Mouse (Mus musculus): ENCODE data around the gene Nmur1.

The Nmur1 gene

DNA sequence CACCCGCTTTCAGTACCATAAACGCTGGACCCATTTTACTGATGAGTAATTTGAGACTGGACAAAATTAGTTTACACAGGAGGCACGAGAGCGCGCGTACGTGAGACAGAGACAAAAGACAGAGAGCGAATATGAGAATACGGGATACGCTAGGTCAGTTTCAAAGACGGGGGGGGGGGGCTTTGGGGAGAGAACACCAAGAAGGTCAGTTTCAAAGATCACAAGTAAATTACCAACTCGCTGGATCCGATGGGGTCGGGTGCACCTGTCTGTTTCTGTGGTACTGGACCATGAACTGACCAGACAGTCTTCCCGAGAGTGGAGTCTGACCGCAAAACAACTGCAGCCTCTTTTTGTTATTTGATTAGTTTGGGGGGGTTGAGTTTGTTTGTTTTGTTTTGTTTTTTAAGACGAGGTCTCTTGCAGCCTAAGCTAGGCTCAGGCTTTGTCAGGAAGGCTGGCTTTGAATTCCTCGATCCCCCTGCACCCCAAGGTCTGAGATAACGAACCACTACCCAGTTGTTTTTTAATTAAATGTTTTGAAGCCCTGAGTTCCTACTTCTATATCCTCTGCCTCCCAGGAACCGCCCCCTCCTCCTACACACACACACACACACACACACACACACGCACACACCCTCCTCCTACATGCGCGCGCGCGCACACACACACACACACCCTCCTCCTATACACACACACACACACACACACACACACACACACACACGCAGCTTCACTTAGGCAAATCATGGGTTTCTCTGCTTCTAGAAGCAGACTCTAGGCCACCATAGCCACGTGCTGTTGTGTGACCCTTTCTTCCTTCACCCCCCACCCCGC is 15.1 kb upstream of the Nmur1 start:
- DNase-seq (ENCODE audit: low spot score in 2 of 2): peak; percentile 43 to 81

- peak; percentile 86 to 91 for DNase-seq (ENCODE audit: low spot score in 2 of 2)
Measured at GRCm38 (mm10) chr1:86440171-86440886, 14.3 kb upstream of the Nmur1 start.

- DNase-seq (ENCODE audit: low spot score in 2 of 2): no peak
Measured at GRCm38 (mm10) chr1:86439487-86440170, 13.6 kb upstream of the Nmur1 start.

DNA sequence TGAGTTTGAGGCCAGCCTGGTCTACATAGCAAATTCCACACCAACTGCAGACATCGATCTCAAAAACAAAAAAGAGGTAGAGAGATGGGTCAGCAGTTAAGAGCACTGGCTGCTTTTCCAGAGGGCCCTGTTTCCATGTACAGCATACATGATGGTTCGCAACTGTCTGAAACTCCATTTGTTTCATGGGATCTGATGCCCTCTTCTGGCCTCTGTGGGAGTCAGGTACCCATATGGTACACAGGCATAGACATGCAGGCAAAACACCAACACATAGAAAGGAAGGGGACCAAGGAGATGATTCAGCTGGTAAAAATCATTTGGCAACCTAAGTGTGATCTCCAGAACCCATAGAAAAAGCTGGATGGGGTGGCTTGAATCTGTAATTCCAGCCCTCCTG is 12.5 kb upstream of the Nmur1 start:
- no peak for DNase-seq (ENCODE audit: low spot score in 2 of 2)

GRCm38 (mm10) chr1:86438014-86438319 is 11.9 kb upstream of the Nmur1 start:
- no peak for DNase-seq (ENCODE audit: low spot score in 2 of 2)

- DNase-seq (ENCODE audit: low spot score in 2 of 2): no peak
Measured at GRCm38 (mm10) chr1:86437219-86438013, 11.4 kb upstream of the Nmur1 start.

- DNase-seq (ENCODE audit: low spot score in 2 of 2): no peak
Measured at GRCm38 (mm10) chr1:86435302-86435821, 9.3 kb upstream of the Nmur1 start.

DNA sequence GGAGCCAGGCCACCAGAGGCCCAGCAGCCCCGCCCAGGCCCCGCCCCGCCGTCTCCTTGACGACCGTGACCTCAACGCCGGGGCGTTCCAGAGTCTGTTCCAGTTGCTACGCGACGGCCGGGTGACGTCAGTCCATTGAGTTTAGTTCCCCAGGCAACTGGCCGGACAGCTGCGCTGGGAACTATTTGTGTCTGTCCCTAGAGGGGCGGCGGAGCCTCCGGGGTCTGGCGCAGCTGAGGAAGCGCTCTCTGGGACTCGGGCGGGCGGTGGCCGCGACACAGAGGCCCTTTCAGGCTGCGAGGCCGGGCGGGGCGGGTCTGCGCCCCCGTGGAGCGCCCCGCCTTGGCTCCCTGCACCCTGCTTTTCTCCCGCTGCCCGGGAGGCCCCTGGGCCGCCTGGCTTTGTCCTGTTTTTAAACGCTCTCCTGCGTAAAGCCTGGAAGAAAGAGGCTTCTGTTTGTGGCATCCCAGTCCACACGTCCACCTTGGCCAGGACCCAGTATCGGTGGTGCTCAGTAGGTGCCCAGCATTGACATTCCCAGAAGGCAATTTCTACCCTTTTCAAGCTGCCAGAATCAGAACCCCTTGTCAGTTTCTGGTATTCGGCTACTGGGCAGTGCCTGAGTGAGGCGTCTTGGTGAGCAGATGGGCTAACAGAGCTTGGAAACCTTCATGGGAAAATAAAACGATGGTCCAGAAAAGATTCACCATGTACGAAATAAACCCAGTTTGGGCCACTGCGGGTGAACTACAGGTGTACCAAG is 8.6 kb upstream of the Nmur1 start:
- peak; percentile 98 for DNase-seq (ENCODE audit: low spot score in 2 of 2)

DNA sequence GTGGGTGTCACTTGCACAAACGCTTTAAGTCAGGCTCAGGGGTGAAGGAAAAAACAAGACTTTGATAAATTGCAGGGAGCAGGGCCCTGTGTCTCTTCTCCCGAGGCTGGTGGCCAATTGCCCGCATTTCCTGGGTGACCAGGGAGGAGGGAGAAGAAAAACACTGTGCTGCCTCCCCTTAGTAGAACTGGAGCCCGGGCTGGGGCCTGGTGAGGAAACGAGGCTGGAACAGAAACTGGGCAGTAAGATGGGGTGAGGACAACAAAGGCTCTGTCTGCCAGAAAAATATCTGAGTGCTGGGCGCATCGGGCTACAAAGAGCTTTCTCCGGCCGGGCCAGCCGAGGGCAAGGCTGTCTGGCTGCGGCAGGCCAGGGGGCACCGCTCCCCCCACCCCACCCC is 8.0 kb upstream of the Nmur1 start:
- no peak for DNase-seq (ENCODE audit: low spot score in 2 of 2)

DNA sequence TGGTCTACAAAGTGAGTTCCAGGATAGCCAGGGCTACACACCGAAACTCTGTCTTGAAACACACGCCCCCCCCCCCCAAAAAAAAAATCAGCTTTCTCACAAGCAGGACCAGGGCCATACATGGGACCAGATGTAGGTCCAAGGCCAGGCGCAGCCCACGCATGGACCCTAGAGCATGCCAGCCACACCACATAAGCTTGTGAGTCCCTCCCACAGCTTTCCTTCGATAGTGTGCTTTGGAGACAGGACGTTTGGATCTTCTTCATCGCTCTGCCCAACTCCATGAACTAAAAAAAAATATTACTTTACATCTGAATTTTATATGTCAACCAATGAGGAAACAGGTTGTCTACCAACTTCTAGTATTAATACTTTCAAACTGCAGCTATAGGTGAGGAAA is 7.3 kb upstream of the Nmur1 start:
- DNase-seq (ENCODE audit: low spot score in 2 of 2): no peak

DNA sequence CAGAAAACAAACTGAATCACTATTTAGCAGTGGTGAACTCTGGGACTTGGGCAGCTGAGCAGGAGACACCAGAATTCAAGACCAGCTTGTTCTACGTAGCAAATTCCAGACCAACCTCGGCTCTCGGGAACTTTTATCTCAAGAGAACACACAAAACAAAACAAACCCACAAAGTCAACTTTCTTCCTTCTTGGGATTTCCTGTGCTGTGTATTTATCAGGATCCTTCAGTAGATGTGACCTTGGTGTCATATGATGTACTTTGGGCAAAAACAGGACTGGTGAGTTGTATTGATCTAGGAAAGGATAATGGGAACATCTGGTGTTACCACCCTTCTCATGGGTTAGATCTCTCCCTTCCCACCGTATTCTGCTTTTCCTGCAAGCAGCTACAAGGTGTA is 6.8 kb upstream of the Nmur1 start:
- DNase-seq (ENCODE audit: low spot score in 2 of 2): no peak

DNA sequence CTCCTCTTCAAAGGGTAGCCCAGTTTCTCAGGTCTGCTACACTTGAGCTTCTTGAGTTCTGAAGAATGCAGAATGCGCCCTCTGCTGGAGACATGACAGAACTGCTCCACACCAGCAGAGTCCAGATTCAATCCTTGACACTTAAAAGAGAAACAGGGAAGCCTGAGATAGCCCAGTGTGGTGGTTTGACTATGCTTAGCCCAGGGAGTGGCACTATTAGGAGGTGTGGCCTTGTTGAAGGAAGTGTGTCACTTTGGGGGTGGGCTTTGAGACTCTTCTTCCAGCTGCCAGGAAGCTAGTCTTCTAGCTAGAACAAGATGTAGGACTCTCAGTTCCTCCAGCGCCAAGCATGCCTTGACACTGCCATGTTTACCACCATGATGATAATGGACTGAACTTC is 4.0 kb upstream of the Nmur1 start:
- DNase-seq (ENCODE audit: low spot score in 2 of 2): peak; percentile 70 to 85

DNA sequence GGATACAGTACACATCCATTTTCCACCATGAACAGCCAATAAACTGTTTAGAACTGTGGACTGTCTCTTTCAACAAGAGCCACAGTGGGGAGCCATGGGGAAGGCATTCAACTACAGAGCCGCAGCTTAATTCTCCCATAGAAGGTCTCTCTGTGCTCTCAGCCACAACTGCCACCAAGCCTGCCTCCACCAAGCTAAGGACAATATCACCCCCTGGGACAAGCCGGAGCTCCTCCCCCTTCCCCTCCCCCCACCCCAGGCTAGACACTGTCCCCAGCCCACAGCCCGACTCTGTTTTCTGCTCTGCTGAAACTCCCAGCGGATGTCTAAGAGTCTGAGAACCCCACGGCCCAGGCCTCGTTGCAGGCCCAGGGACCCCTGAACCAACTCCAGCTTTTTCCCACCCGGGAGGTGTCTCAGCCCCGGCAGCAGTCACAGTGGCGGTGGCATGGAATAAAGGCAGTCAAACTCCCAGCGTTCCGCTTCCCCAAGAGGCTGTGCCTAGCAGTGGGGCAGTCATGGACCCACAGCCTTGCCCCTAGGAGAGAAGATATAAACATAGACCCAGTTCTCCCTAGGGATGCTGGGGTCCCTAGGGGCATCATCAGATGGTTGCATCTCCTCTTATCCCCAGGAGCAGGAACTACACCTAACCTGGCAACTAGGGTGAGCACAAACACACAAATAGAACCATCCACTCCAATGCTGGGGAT is 1.0 kb downstream of the Nmur1 start:
- DNase-seq (ENCODE audit: low spot score in 2 of 2): no peak

- DNase-seq (ENCODE audit: low spot score in 2 of 2): no peak
Measured at GRCm38 (mm10) chr1:86424336-86424735, 1.7 kb downstream of the Nmur1 start.

DNA sequence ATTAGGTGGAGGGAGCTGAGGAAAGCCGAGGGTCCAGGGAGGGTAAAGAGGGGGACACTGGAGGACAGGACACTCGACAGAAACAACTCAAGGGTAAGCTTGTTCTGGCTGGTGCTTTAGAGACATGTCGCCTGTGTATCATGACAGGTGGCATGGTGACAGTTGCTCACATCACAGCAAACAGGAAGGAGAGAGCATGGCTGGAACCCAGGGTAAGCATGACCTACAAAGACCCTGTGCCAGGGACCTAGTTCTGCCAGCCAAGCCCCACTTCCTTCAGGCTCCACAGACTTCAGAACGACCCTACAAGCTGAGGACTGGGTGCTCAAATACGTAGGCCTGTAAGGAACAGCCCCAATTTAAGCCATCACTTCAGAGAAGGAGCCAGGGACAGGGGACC is 2.1 kb downstream of the Nmur1 start:
- DNase-seq (ENCODE audit: low spot score in 2 of 2): no peak

- no peak for DNase-seq (ENCODE audit: low spot score in 2 of 2)
Measured at GRCm38 (mm10) chr1:86421007-86421406, 5.0 kb downstream of the Nmur1 start.

DNA sequence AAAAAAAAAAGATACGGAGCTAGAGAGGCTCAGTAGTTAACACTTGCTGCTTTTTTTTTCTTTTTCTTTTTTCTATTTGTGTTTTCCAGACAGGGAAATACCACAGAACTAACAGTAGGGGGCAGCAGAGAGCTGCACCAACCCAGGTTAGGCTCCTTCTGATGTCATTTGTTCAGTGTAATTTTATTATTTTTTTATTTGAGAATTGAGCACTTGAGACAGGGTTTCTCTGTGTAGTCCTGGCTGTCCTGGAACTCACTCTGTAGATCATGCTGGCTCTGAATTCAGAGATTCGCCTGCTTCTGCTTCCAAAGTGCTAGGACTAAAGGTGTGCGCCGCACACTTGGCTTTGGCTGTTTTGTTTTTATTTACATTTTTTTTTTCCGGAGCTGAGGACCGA is 9.7 kb downstream of the Nmur1 start:
- DNase-seq (ENCODE audit: low spot score in 2 of 2): peak; percentile 23 to 47

DNA sequence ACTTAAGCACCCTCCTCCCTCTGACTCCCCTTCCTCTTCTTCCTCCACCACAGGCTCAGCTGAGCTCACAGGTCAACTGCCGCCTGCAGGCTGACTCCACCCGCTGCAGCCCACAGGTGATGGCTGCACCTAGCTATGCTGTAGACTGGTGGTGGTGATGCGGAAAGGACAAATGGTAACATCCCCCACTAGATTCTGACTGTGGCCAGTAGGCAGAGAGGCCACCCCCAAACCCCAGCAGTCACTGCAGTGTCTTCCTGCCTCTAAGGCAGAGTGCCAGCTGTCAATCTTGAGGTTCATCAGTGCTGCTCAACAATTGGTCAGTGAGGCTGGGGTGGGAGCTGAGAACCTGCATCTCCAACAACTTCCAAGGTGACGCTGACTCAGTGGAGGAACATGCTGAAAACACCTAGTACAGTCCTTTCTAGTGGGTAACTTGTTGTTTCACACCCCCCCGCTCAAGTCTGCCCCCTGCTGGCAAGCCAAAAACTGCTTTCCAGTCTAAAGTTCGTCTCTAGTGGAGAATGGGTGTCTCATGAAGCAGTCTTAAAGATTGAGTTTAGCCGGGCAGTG is 10.3 kb downstream of the Nmur1 start:
- peak; percentile 77 to 78 for DNase-seq (ENCODE audit: low spot score in 2 of 2)

GRCm38 (mm10) chr1:86415144-86415543 is 10.9 kb downstream of the Nmur1 start:
- DNase-seq (ENCODE audit: low spot score in 2 of 2): peak; percentile 34 to 68

DNA sequence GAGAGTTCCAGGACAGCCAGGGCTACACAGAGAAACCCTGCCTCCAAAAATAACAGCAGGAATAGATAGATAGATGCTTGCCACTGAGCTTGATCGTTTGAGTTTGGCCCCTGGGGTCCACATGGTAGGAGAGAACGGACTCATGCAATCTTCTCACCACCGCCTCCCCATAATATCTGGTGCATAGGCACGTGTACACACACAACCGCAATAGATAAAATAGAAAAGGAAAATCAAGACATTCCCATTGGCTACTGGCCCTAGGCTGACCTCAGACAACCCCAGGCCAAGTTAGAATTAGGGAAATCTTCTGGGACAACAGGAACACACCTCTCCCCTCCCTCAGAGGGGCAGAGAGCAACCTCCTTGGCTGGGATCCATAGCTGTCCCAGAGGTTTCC is 11.3 kb downstream of the Nmur1 start:
- DNase-seq (ENCODE audit: low spot score in 2 of 2): no peak
